Mouse (Mus musculus) hindbrain, postnatal 0 days (tissue): ENCODE measurements at regions not wholly inside any gene's neighbourhood (a gene's known extent, or its start where the extent isn't known, plus 50 kb on each side); places are given as distances from the start of the nearest gene placed in this dataset.
A peak's percentile ranks its signal among the peaks of the same experiment; 100 is the strongest.

Source experiments
- ATAC-seq: fragments of 200-750 bp; cut with Nextera tagmentation; 2 replicates; pipeline ENCODE4 v1.8.0; 2017; ENCODE audit warnings: mild to moderate bottlenecking, moderate TSS enrichment, moderate library complexity
- DNase-seq: peaks from one replicate; pipeline ENCODE4 v3.0.0-alpha.2; 2015; ENCODE audit warnings: low spot score
- H3K27ac ChIP-seq: fragments of 300-500 bp; sonication (generic); 2 replicates; pipeline ENCODE4 v1.5.1; 2014; ENCODE audit warnings: mild to moderate bottlenecking
- H3K27me3 ChIP-seq: fragments of 300-500 bp; sonication (generic); 2 replicates; pipeline ENCODE4 v1.6.1; 2014; ENCODE audit warnings: low read length, mixed read lengths; ENCODE audit not compliant: insufficient read depth
- H3K36me3 ChIP-seq: fragments of 300-500 bp; sonication (generic); 2 replicates; pipeline ENCODE4 v1.6.1; 2014; ENCODE audit warnings: low read length, mixed read lengths; ENCODE audit not compliant: insufficient read depth
- H3K4me1 ChIP-seq: fragments of 300-500 bp; sonication (generic); 2 replicates; pipeline ENCODE4 v1.6.1; 2014; ENCODE audit warnings: antibody characterized with exemption, low read length, mixed read lengths; ENCODE audit not compliant: insufficient read depth
- H3K4me2 ChIP-seq: fragments of 300-500 bp; sonication (generic); 2 replicates; pipeline ENCODE4 v1.6.1; 2014; ENCODE audit warnings: low read depth, mild to moderate bottlenecking, low read length, moderate library complexity, mixed read lengths
- H3K4me3 ChIP-seq: fragments of 300-500 bp; sonication (generic); 2 replicates; pipeline ENCODE4 v1.5.1; 2014; ENCODE audit warnings: low read length
- H3K9ac ChIP-seq: fragments of 300-500 bp; sonication (generic); replicated peaks from 2 replicates; pipeline ENCODE4 v1.6.1; 2014; ENCODE audit warnings: mild to moderate bottlenecking, low read length, moderate library complexity, mixed read lengths
- H3K9me3 ChIP-seq: fragments of 300-500 bp; sonication (generic); 2 replicates; pipeline ENCODE4 v1.6.1; 2016; ENCODE audit warnings: low read length, mixed read lengths
- CTCF ChIP-seq: IDR thresholded peaks from 2 replicates; pipeline ENCODE4 v1.5.1; 2016; ENCODE audit warnings: antibody characterized with exemption, control low read depth, low read depth
- WGBS: fragments of 180-500 bp; shearing (Covaris S2); extraction: QIAGEN DNeasy Blood & Tissue Kit; methylation state at CpG from one replicate; pipeline ENCODE4 v1.1.7; 2014; 5-methylcytosine and 5-hydroxymethylcytosine counted together

DNA sequence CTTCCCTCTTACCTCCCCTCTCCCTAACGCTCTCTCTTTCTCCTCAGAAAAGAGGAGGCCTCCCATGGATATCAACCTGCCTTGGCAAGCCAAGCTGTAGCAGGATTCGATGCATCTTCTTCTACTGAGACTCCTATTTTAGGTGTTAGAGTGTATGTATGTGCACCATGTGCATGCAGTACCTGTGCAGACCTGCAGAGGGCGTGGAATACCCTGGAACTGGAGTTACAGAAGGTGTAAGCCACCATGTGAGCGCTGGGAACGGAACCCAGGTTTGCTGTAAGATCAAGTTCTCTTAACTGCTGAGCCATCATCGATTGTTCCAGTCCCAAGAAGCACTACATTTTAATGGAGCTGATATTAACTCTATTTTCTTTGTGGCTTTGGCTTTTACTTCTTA is 146.8 kb downstream of the Tmx1 start:
- TF ChIP-seq CTCF: peak; percentile 39
- 86% methylated on average over 5 of the region's 6 CpGs for WGBS
- ATAC-seq: no peak

GRCm38 (mm10) chr12:70603869-70604268 is 151.0 kb downstream of the Tmx1 start:
- no peak for ATAC-seq
- Histone ChIP-seq H3K4me1 (no peaks in the 10 kb centered on the region), H3K36me3 (no peaks in the 10 kb centered on the region), H3K27me3 (no peaks in the 10 kb centered on the region), H3K4me3 (no peak overlapping the region), H3K4me2 (no peak overlapping the region), H3K9me3 (0 out of 2 replicates have a peak, but pooled peaks cover 2% of the 10 kb centered on the region), H3K27ac (no peak overlapping the region), H3K9ac (no peak overlapping the region)
- no peak for TF ChIP-seq CTCF
- WGBS: 96% methylated on average over 1 of the region's 1 CpGs
- DNase-seq: no peak

More for the DNA sequence above, 146.8 kb downstream of the Tmx1 start:
- H3K27me3 ChIP-seq: no peaks in the 10 kb centered on the region
- H3K4me1 ChIP-seq: no peaks in the 10 kb centered on the region
- no peak overlapping the region for H3K27ac ChIP-seq
- H3K9ac ChIP-seq: no peak overlapping the region
- no peak overlapping the region for H3K4me3 ChIP-seq
- DNase-seq: no peak
- H3K36me3 ChIP-seq: no peaks in the 10 kb centered on the region
- 0 out of 2 replicates have a peak, but pooled peaks cover 2% of the 10 kb centered on the region for H3K9me3 ChIP-seq
- no peak overlapping the region for H3K4me2 ChIP-seq

- ATAC-seq: no peak
- DNase-seq: no peak
- H3K36me3 ChIP-seq: no peaks in the 10 kb centered on the region
- TF ChIP-seq CTCF: no peak
- H3K4me3 ChIP-seq: no peak overlapping the region
- H3K4me2 ChIP-seq: no peak overlapping the region
- no peaks in the 10 kb centered on the region for H3K4me1 ChIP-seq
- WGBS: 79% methylated on average over 5 of the region's 5 CpGs
- no peaks in the 10 kb centered on the region for H3K9me3 ChIP-seq
- H3K27me3 ChIP-seq: no peaks in the 10 kb centered on the region
- no peak overlapping the region for H3K9ac ChIP-seq
- no peak overlapping the region for H3K27ac ChIP-seq
Observed at GRCm38 (mm10) chr12:70608672-70609071, 155.8 kb downstream of the Tmx1 start.

DNA sequence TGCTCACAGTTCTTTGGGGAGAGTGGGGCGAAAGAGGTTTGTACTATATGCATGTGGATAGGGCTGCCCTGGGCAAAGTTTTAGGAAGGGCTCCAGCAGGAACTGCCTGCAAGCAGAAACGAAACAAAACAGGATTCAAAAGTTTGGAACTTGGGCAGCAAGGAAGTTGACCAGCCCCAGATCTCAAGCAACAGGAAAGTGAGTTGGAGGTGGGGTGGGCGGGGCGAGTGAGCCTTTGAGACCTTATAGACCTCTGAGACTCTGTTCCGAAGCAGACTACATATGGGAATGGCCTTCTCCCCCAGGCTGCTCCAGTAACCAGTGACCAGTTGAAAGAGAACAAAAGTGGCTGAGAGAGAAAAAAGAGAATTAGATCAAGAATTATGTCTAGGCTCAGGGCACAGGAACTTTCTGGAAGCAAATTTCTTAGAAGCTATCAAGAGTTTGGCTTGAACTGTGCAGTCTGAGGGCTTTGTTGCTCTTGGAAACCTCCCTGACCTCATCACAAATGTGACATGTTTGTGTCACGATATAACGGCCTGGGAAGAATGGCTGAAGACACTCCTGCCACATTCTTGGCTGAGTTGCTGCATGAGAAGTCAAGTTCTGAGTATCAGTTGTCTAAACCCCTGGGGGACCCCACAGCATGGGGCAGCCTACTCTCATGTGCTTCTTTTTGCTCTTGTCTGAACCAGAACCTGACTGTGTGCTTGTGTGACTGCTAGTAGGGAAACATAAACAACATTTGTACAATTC is 156.4 kb downstream of the Tmx1 start:
- H3K9me3 ChIP-seq: no peaks in the 10 kb centered on the region
- H3K27ac ChIP-seq: no peak overlapping the region
- H3K36me3 ChIP-seq: no peaks in the 10 kb centered on the region
- H3K4me1 ChIP-seq: no peaks in the 10 kb centered on the region
- WGBS: 74% methylated on average over 7 of the region's 7 CpGs
- no peak for TF ChIP-seq CTCF
- H3K4me3 ChIP-seq: no peak overlapping the region
- ATAC-seq (no peak), DNase-seq (no peak)
- H3K4me2 ChIP-seq: no peak overlapping the region
- no peak overlapping the region for H3K9ac ChIP-seq
- no peaks in the 10 kb centered on the region for H3K27me3 ChIP-seq

- Histone ChIP-seq H3K4me1 (no peaks in the 10 kb centered on the region), H3K9ac (no peak overlapping the region), H3K4me2 (no peak overlapping the region), H3K9me3 (no peaks in the 10 kb centered on the region), H3K27me3 (no peaks in the 10 kb centered on the region), H3K36me3 (no peaks in the 10 kb centered on the region), H3K4me3 (no peak overlapping the region), H3K27ac (no peak overlapping the region)
- WGBS: 88% methylated on average over 5 of the region's 5 CpGs
- no peak for DNase-seq
- no peak for TF ChIP-seq CTCF
- ATAC-seq: no peak
Observed at GRCm38 (mm10) chr12:70611891-70612290, 159.0 kb downstream of the Tmx1 start.

- Histone ChIP-seq H3K4me1 (no peaks in the 10 kb centered on the region), H3K4me3 (no peak overlapping the region), H3K36me3 (no peaks in the 10 kb centered on the region), H3K9ac (no peak overlapping the region), H3K4me2 (no peak overlapping the region), H3K9me3 (no peaks in the 10 kb centered on the region), H3K27me3 (no peaks in the 10 kb centered on the region), H3K27ac (no peak overlapping the region)
- TF ChIP-seq CTCF: no peak
- ATAC-seq (no peak), DNase-seq (no peak)
- 73% methylated on average over 5 of the region's 5 CpGs for WGBS
Observed at GRCm38 (mm10) chr12:70613244-70613643, 160.3 kb downstream of the Tmx1 start.

GRCm38 (mm10) chr12:70614101-70614500 is 161.2 kb downstream of the Tmx1 start:
- no peaks in the 10 kb centered on the region for H3K4me1 ChIP-seq
- H3K27me3 ChIP-seq: no peaks in the 10 kb centered on the region
- no peak overlapping the region for H3K9ac ChIP-seq
- WGBS: 80% methylated on average over 2 of the region's 2 CpGs
- ATAC-seq (no peak), DNase-seq (no peak)
- no peak for TF ChIP-seq CTCF
- no peaks in the 10 kb centered on the region for H3K9me3 ChIP-seq
- H3K4me2 ChIP-seq: no peak overlapping the region
- no peak overlapping the region for H3K4me3 ChIP-seq
- no peak overlapping the region for H3K27ac ChIP-seq
- no peaks in the 10 kb centered on the region for H3K36me3 ChIP-seq
